Mouse (Mus musculus): ENCODE data around the gene Usp7. TPM values are rescaled to one million over a fixed set of nuclear protein-coding genes. Genes with fewer than 3 reads are reported as not detected.

Usp7 gene
- polyA plus RNA-seq, 1 experiment from 2014 or later: 31.6 TPM

- H3K27me3 ChIP-seq (replicated peaks; ENCODE audit: low read depth, poor library complexity, severe bottlenecking): no peaks in the 10 kb centered on the region
- no peaks in the 10 kb centered on the region for H3K36me3 ChIP-seq (replicated peaks)
- H3K9me3 ChIP-seq: no peaks in the 10 kb centered on the region
- H3K4me3 ChIP-seq: no peak overlapping the region
- DNase-seq (ENCODE audit: low spot score): no peak
- H3K27ac ChIP-seq (replicated peaks): no peak overlapping the region
- WGBS: 83% methylated on average over 4 of the region's 4 CpGs
- H3K4me1 ChIP-seq: no peaks in the 10 kb centered on the region
Measured at GRCm38 (mm10) chr16:8822586-8822985, 30.5 kb upstream of the Usp7 start.

DNA sequence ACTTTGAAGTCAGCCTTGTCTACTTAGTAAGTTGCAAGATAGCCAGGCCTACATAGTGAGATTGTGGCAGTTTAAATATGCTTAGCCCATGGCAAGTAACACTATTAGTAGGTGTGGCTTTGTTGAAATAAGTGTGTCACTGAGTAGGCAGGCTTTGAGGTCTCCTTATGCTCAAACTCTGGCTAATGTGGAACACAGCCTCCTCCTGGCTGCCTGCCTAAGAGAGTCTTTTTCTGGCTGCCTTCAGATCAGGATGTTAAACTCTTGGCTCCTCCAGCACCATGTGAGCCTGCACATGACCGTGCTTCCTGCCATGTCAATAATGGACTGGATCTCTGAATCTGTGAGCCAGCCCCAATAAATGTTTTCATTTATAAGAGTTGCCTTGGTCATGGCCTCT is 29.3 kb upstream of the Usp7 start:
- Histone ChIP-seq H3K9me3 (no peaks in the 10 kb centered on the region), H3K27me3 (replicated peaks; ENCODE audit: low read depth, poor library complexity, severe bottlenecking) (no peaks in the 10 kb centered on the region), H3K4me3 (no peak overlapping the region), H3K36me3 (replicated peaks) (no peaks in the 10 kb centered on the region), H3K27ac (replicated peaks) (no peak overlapping the region), H3K4me1 (no peaks in the 10 kb centered on the region)
- no peak for DNase-seq (ENCODE audit: low spot score)
- 89% methylated on average over 1 of the region's 1 CpGs for whole genome bisulfite sequencing

DNA sequence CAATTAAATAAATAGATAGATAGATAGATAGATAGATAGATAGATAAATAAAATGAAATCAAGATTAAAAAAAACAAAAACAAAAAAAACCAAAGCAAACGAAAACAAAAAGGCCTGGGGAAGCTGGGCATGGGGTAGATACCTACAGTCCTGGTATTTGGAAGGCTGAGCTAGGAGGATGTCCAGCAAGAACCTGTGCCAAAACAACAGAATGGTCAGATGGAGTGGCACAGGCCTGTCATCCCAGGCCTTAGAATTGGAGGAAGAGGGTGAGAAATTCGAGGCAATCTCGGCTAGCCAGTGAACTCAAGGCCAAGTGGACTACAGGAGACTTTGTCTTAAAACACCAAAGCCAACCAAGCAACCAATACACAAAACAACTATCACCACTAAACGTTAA is 25.8 kb upstream of the Usp7 start:
- Histone ChIP-seq H3K27ac (replicated peaks) (no peak overlapping the region), H3K4me3 (no peak overlapping the region), H3K9me3 (no peaks in the 10 kb centered on the region), H3K27me3 (replicated peaks; ENCODE audit: low read depth, poor library complexity, severe bottlenecking) (no peaks in the 10 kb centered on the region), H3K4me1 (no peaks in the 10 kb centered on the region), H3K36me3 (replicated peaks) (no peaks in the 10 kb centered on the region)
- 81% methylated on average over 4 of the region's 4 CpGs for whole genome bisulfite sequencing
- DNase-seq (ENCODE audit: low spot score): no peak

DNA sequence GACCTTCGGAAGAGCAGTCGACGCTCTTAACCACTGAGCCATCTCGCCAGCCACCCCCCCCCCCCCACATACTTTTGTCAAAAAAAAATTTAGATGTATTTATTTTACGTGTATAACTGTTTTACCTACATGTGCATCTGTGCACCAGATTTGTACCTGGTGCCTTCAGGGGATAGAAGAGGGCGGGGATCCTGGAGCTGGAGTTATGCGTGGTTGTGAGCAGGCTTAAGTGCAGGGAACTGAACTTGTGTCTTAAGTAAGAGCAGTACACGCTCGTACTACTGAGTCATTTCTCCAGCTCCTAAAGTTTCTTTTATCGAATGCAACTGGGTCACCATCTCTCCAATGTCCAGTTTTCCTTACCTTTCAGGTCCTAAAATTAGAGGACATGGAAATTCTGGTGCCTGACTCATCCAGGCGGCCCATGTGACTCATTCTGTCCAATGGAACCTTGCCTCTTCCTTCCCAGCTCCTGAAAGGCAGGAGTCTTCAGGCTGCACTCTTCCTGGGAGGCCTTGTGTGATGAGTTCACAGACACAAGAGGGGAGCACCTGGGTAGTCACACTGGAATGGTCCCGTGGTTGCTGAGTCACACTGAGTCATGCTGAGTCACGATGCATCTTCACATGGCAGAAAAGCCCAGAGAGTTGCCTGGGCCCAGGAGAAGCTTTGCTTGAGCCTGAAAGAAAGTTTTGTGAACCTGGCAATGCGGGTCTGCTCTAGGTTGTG is 18.5 kb upstream of the Usp7 start:
- H3K27ac ChIP-seq (replicated peaks): no peak overlapping the region
- 90% methylated on average over 14 of the region's 14 CpGs for WGBS
- no peaks in the 10 kb centered on the region for H3K4me1 ChIP-seq
- H3K9me3 ChIP-seq: no peaks in the 10 kb centered on the region
- no peak overlapping the region for H3K4me3 ChIP-seq
- H3K36me3 ChIP-seq (replicated peaks): no peaks in the 10 kb centered on the region
- DNase-seq (ENCODE audit: low spot score): no peak
- H3K27me3 ChIP-seq (replicated peaks; ENCODE audit: low read depth, poor library complexity, severe bottlenecking): no peaks in the 10 kb centered on the region

DNA sequence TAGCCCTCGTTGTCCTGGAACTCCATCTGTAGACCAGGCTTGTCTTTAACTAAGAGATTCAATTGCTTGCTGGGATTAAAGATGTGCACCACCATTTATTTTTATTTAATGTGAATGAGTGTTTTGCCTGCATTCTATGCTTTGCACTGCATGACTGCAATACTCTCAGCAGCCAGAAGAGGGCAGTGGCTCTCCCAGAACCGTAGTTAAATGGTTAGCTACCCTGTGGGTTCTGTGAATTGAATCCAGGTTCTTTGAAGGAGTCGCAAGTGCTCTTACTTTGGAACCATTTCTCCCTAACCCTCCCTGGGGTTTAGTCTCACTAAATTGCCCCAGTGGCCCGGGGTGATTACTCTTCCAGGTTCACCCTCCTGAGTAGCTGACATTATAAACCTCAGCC is 14.6 kb upstream of the Usp7 start:
- Histone ChIP-seq H3K27me3 (replicated peaks; ENCODE audit: low read depth, poor library complexity, severe bottlenecking) (no peaks in the 10 kb centered on the region), H3K36me3 (replicated peaks) (no peaks in the 10 kb centered on the region), H3K9me3 (no peaks in the 10 kb centered on the region), H3K4me3 (no peak overlapping the region), H3K4me1 (no peaks in the 10 kb centered on the region), H3K27ac (replicated peaks) (no peak overlapping the region)
- WGBS: 19% methylated on average over 4 of the region's 4 CpGs
- peak; percentile 58 for DNase-seq (ENCODE audit: low spot score)

- Histone ChIP-seq H3K27ac (replicated peaks) (no peak overlapping the region), H3K27me3 (replicated peaks; ENCODE audit: low read depth, poor library complexity, severe bottlenecking) (no peaks in the 10 kb centered on the region), H3K4me1 (no peaks in the 10 kb centered on the region), H3K4me3 (no peak overlapping the region), H3K9me3 (peaks cover 12% of the 10 kb centered on the region; the same call in 1 of the 2 replicates), H3K36me3 (replicated peaks) (no peaks in the 10 kb centered on the region)
- no peak for DNase-seq (ENCODE audit: low spot score)
- WGBS: 74% methylated on average over 2 of the region's 2 CpGs
Measured at GRCm38 (mm10) chr16:8795906-8796305, 3.8 kb upstream of the Usp7 start.

DNA sequence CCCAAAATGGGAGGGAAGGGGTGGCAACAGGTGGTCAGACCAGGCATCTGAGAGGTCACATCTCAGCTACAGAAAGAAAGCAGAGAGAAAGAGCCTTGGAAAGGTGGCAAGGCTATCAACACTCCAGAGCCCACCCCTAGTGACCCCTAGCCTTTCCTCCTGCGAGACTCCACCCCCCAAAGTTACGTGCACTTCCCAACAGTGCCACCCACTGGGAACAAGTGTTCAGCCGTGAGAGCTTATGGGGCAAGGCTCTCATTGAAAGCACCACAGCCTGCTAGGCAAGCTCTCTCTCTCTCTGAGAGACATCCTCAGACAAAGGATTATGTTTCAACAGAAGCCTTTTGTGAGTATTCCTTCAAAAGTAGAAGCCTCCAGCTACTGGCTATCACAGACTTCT is 2.8 kb upstream of the Usp7 start:
- 10% methylated on average over 3 of the region's 3 CpGs for WGBS
- H3K4me3 ChIP-seq: no peak overlapping the region

GRCm38 (mm10) chr16:8790886-8791285 is 1.2 kb downstream of the Usp7 start:
- H3K4me3 ChIP-seq: no peak overlapping the region
- H3K4me1 ChIP-seq: no peaks in the 10 kb centered on the region
- no peak for DNase-seq (ENCODE audit: low spot score)
- H3K27ac ChIP-seq (replicated peaks): no peak overlapping the region
- no peaks in the 10 kb centered on the region for H3K27me3 ChIP-seq (replicated peaks; ENCODE audit: low read depth, poor library complexity, severe bottlenecking)
- H3K9me3 ChIP-seq: no peaks in the 10 kb centered on the region
- 83% methylated on average over 4 of the region's 4 CpGs for WGBS
- no peaks in the 10 kb centered on the region for H3K36me3 ChIP-seq (replicated peaks)

More for the DNA sequence above, 2.8 kb upstream of the Usp7 start:
- Histone ChIP-seq H3K4me1 (no peaks in the 10 kb centered on the region), H3K27me3 (replicated peaks; ENCODE audit: low read depth, poor library complexity, severe bottlenecking) (no peaks in the 10 kb centered on the region), H3K27ac (replicated peaks) (no peak overlapping the region), H3K9me3 (peaks cover 6% of the 10 kb centered on the region; the same call in 1 of the 2 replicates), H3K36me3 (replicated peaks) (no peaks in the 10 kb centered on the region)
- peak; percentile 17 for DNase-seq (ENCODE audit: low spot score)

GRCm38 (mm10) chr16:8784753-8785152 is 7.4 kb downstream of the Usp7 start:
- Histone ChIP-seq H3K27ac (replicated peaks) (no peak overlapping the region), H3K9me3 (no peaks in the 10 kb centered on the region), H3K4me1 (no peaks in the 10 kb centered on the region), H3K4me3 (no peak overlapping the region), H3K36me3 (replicated peaks) (no peaks in the 10 kb centered on the region), H3K27me3 (replicated peaks; ENCODE audit: low read depth, poor library complexity, severe bottlenecking) (no peaks in the 10 kb centered on the region)
- WGBS: 75% methylated on average over 3 of the region's 3 CpGs
- DNase-seq (ENCODE audit: low spot score): no peak

DNA sequence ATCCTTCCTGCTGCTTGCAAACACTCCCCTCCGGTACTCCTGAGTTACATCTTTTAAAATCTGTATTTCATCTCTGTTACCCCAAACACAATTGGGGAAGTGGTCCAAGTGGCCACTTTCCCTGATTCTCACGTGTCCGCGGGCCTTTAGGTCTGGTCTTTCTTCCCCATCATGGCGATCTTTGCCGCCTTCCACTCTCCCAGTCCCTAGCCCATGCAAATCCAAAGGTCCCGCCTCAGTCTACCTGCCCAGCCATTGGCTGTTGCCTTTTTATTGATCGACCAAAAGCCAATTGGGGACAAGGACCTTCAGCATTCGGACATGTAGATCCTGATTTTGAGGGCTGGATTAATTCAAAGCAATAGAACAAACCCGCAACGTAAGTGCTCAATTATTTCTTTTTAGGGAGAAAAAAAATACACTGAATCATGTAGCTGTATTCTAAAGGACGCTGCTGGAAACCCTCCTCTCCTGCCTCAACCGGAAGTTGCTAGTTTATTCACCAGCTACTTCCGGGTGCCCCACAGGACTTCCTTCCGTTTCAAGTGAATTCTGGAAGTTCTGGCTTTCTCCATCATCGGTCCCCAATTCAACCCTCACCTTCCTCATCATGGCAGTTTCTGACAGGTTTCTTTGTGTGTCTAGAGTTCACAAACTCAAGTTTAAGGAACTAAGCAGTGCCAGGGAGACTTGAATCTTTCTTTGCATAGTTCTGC is 8.8 kb downstream of the Usp7 start:
- no peak for DNase-seq (ENCODE audit: low spot score)
- H3K4me3 ChIP-seq: no peak overlapping the region
- no peaks in the 10 kb centered on the region for H3K4me1 ChIP-seq
- H3K27ac ChIP-seq (replicated peaks): no peak overlapping the region
- H3K9me3 ChIP-seq: no peaks in the 10 kb centered on the region
- no peaks in the 10 kb centered on the region for H3K27me3 ChIP-seq (replicated peaks; ENCODE audit: low read depth, poor library complexity, severe bottlenecking)
- no peaks in the 10 kb centered on the region for H3K36me3 ChIP-seq (replicated peaks)
- 83% methylated on average over 16 of the region's 16 CpGs for WGBS

- H3K4me3 ChIP-seq: no peak overlapping the region
Measured at GRCm38 (mm10) chr16:8781660-8782059, 10.4 kb downstream of the Usp7 start.

DNA sequence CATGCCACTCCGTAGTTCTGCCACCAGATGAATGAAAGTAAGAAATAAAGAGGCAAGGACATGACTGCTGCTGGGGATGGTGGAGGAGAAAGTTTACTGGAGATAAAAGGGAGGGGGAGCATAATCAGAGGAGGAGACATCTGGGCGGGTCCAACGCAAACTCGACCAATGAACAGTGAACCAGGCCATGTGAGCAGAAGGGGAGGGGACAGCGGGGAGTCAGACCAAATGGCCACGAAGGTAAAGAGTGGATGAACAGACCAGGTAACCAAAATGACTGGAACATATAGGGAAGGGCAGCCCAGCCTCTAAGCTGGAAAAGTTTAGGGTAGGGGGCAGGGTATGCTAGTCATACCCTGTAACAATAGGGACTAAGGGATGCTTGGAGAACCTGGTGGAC is 10.9 kb downstream of the Usp7 start:
- H3K4me3 ChIP-seq: no peak overlapping the region
- no peaks in the 10 kb centered on the region for H3K9me3 ChIP-seq
- no peak for DNase-seq (ENCODE audit: low spot score)
- no peak overlapping the region for H3K27ac ChIP-seq (replicated peaks)
- no peaks in the 10 kb centered on the region for H3K36me3 ChIP-seq (replicated peaks)
- H3K4me1 ChIP-seq: no peaks in the 10 kb centered on the region
- WGBS: 69% methylated on average over 6 of the region's 6 CpGs
- H3K27me3 ChIP-seq (replicated peaks; ENCODE audit: low read depth, poor library complexity, severe bottlenecking): no peaks in the 10 kb centered on the region

More at GRCm38 (mm10) chr16:8781660-8782059, 10.4 kb downstream of the Usp7 start:
- H3K4me1 ChIP-seq: no peaks in the 10 kb centered on the region
- no peaks in the 10 kb centered on the region for H3K36me3 ChIP-seq (replicated peaks)
- H3K27ac ChIP-seq (replicated peaks): no peak overlapping the region
- H3K9me3 ChIP-seq: no peaks in the 10 kb centered on the region
- 93% methylated on average over 2 of the region's 2 CpGs for WGBS
- no peak for DNase-seq (ENCODE audit: low spot score)
- H3K27me3 ChIP-seq (replicated peaks; ENCODE audit: low read depth, poor library complexity, severe bottlenecking): no peaks in the 10 kb centered on the region

DNA sequence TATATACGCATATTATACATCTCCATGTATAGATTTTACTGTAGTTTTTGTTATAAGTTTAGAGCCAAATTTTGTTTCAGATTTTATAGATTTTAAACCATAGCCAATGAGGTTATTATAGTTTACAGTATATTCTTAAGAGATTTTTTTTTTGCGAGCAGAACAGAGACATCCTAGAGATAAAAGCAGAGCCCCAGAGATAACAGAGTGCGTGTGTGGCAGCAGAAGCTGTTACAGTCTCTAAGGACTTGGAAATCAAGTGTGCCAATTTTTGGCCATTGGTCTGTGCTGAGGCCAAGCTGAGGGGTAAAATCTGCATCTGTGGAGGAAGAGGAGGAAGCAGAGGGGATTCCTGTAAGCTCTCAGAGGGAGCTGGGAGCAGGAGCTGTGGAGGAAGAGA is 11.9 kb downstream of the Usp7 start:
- H3K4me1 ChIP-seq: no peaks in the 10 kb centered on the region
- H3K27ac ChIP-seq (replicated peaks): no peak overlapping the region
- DNase-seq (ENCODE audit: low spot score): no peak
- no peaks in the 10 kb centered on the region for H3K27me3 ChIP-seq (replicated peaks; ENCODE audit: low read depth, poor library complexity, severe bottlenecking)
- WGBS: 84% methylated on average over 3 of the region's 3 CpGs
- no peak overlapping the region for H3K4me3 ChIP-seq
- H3K36me3 ChIP-seq (replicated peaks): no peaks in the 10 kb centered on the region
- no peaks in the 10 kb centered on the region for H3K9me3 ChIP-seq

All from embryonic facial prominence, embryonic 10.5 days (tissue).